Mouse (Mus musculus): ENCODE data around the gene Id2.

DNA sequence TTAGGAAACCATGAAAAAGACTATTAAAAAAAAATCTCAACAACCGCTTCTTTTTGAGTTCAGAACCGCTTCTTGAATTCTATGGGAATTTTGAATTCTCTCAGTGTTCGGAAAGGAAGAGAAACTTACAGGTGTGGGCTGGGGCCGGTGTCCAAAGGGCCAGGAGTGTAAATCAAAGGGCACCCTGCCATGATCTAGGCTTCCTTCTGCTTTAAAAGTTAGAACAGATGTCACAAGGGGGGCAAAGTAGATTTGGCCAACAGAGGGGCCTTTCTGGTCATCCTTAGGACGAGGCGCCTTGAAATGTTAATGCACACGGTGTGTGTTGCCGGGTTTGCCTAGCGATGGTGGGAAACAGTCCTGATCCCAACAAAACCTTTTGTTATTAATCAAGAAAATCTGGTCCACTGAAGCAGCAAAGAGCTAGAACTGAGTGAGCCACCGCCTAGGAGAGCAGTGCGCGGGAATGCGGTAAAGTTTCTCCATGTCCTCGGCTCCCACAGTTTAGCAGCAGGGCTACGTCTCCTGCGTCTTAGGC lies 28.4 kb upstream of the Id2 start:
- no peak for TF ChIP-seq CTCF (IDR thresholded peaks at IDR 0.05; ENCODE audit: extremely low read depth, insufficient read depth, insufficient read length, insufficient replicate concordance)
- no peak for TF ChIP-seq POLR2A (IDR thresholded peaks at IDR 0.05; ENCODE audit: low read depth, low read length)
